Mouse (Mus musculus): ENCODE results near the gene Tpsb2. TPM values are rescaled to one million over a fixed set of nuclear protein-coding genes. Genes with fewer than 3 reads are reported as not detected.

Tpsb2 gene
- polyA plus RNA-seq, 1 experiment from 2014 or later = 3.7 TPM

DNA sequence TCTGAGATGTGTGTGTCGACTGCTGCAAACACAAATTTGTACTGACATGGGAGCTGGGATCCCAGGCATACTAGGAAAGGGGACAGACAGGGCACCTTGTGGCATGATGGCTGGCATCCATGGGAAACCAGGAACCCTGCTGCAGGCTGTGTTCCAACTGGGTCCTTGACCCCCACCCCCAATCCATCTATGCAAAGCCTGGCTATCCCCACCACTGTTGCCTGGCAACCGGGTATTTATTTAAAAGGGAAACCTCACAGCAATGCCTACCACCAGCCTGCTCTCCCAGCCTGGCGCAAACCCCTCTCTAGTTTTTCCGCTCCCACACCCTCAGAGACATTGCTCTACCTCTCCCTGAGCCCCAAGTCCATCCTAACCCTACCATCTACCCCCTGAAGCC is 41.2 kb downstream of the Tpsb2 start:
- Histone ChIP-seq H3K9ac (no peak overlapping the region), H3K27ac (0 out of 2 replicates have a peak overlapping the region, but pooled peaks have one; percentile 29), H3K9me3 (no peaks in the 10 kb centered on the region), H3K27me3 (no peaks in the 10 kb centered on the region), H3K4me2 (no peak overlapping the region), H3K36me3 (0 out of 2 replicates have a peak, but pooled peaks cover 11% of the 10 kb centered on the region), H3K4me3 (no peak overlapping the region), H3K4me1 (peaks cover 75% of the 10 kb centered on the region)
- ATAC-seq (ENCODE audit: insufficient number of reproducible peaks, insufficient read depth, low FRiP score, low TSS enrichment, low read depth) = no peak
- 78% methylated on average over 4 of the region's 4 CpGs for WGBS

DNA sequence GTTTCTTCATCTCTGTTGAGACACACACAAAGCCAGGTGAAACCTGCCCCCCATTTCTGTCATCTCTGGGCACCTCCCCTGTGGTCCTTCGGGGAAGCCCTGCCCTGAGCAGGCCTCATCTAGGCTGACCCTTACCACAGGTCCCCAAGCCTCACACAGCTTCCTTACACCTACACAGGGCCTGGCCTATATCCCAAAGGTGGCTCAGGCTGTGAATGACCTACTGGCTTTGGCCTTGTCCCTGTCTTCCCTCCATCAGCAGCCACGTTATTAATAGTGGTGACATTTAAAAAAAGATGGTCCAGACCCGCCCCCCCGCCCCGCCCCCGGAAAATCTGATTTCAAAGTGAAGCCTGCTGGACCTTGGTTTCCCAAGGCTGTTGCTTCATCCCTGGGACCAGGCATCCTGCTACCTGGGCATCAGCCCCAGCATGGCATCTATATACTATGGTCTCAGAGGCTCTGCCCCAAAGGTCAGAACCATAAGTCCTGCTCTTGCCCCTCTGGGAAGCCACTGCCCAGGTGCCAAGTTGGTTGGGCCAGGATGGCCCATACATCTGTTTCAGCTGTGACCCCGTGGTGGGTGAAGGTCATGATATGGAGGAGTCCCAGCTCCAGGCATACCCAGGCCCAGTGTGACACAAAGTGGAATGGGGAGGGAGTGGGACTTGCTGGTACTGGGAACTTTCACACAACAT is 42.3 kb downstream of the Tpsb2 start:
- Histone ChIP-seq H3K4me1 (peaks cover 75% of the 10 kb centered on the region), H3K4me2 (no peak overlapping the region), H3K9me3 (no peaks in the 10 kb centered on the region), H3K9ac (no peak overlapping the region), H3K4me3 (no peak overlapping the region), H3K27me3 (no peaks in the 10 kb centered on the region), H3K36me3 (0 out of 2 replicates have a peak, but pooled peaks cover 6% of the 10 kb centered on the region), H3K27ac (no peak overlapping the region)
- ATAC-seq (ENCODE audit: insufficient number of reproducible peaks, insufficient read depth, low FRiP score, low TSS enrichment, low read depth) = no peak
- 84% methylated on average over 7 of the region's 7 CpGs for whole genome bisulfite sequencing

GRCm38 (mm10) chr17:25409621-25410020 is 43.5 kb downstream of the Tpsb2 start:
- no peak overlapping the region for H3K9ac ChIP-seq
- 36% methylated on average over 7 of the region's 7 CpGs for WGBS
- H3K36me3 ChIP-seq = no peaks in the 10 kb centered on the region
- ATAC-seq (ENCODE audit: insufficient number of reproducible peaks, insufficient read depth, low FRiP score, low TSS enrichment, low read depth) = no peak
- H3K9me3 ChIP-seq = no peaks in the 10 kb centered on the region
- no peak overlapping the region for H3K4me3 ChIP-seq
- H3K4me1 ChIP-seq = peaks cover 78% of the 10 kb centered on the region
- peak overlapping the region; percentile 77 for H3K27ac ChIP-seq
- H3K27me3 ChIP-seq = no peaks in the 10 kb centered on the region
- H3K4me2 ChIP-seq = no peak overlapping the region

GRCm38 (mm10) chr17:25410180-25410579 is 44.1 kb downstream of the Tpsb2 start:
- Histone ChIP-seq H3K9ac (no peak overlapping the region), H3K4me1 (peaks cover 78% of the 10 kb centered on the region), H3K36me3 (no peaks in the 10 kb centered on the region), H3K27me3 (no peaks in the 10 kb centered on the region), H3K4me3 (no peak overlapping the region), H3K27ac (peak overlapping the region; percentile 77), H3K9me3 (no peaks in the 10 kb centered on the region), H3K4me2 (no peak overlapping the region)
- ATAC-seq (ENCODE audit: insufficient number of reproducible peaks, insufficient read depth, low FRiP score, low TSS enrichment, low read depth) = no peak
- 75% methylated on average over 6 of the region's 6 CpGs for WGBS

DNA sequence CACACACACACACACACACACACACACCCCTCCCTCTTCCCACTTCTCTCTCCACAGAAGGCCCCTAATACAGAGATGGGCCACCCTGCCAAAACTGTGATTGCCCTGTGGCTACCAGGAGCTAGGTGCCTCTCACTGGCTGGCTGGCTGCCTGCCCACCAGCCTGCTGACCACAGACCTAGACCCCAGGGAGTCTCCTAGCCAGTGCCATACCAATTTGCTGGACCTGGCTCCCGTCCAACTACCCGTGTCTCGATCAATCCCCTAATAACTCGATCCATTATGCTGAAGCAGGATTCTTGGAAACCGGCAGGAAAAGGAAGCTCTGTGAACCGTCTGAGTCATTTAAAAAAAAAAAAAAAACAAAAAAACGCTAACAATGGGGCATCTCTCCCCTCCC is 44.7 kb downstream of the Tpsb2 start:
- peak overlapping the region; percentile 55; the same call in 1 of the 2 replicates for H3K27ac ChIP-seq
- H3K9me3 ChIP-seq = no peaks in the 10 kb centered on the region
- peaks cover 78% of the 10 kb centered on the region for H3K4me1 ChIP-seq
- ATAC-seq (ENCODE audit: insufficient number of reproducible peaks, insufficient read depth, low FRiP score, low TSS enrichment, low read depth) = no peak
- H3K36me3 ChIP-seq = no peaks in the 10 kb centered on the region
- 33% methylated on average over 7 of the region's 7 CpGs for WGBS
- no peak overlapping the region for H3K4me2 ChIP-seq
- no peak overlapping the region for H3K9ac ChIP-seq
- no peak overlapping the region for H3K4me3 ChIP-seq
- H3K27me3 ChIP-seq = no peaks in the 10 kb centered on the region

GRCm38 (mm10) chr17:25411251-25411650 is 45.1 kb downstream of the Tpsb2 start:
- Histone ChIP-seq H3K4me2 (no peak overlapping the region), H3K4me1 (peaks cover 78% of the 10 kb centered on the region), H3K4me3 (no peak overlapping the region), H3K9ac (no peak overlapping the region), H3K9me3 (no peaks in the 10 kb centered on the region), H3K27ac (peak overlapping the region; percentile 55), H3K27me3 (no peaks in the 10 kb centered on the region), H3K36me3 (no peaks in the 10 kb centered on the region)
- ATAC-seq (ENCODE audit: insufficient number of reproducible peaks, insufficient read depth, low FRiP score, low TSS enrichment, low read depth) = no peak
- 56% methylated on average over 4 of the region's 4 CpGs for WGBS

DNA sequence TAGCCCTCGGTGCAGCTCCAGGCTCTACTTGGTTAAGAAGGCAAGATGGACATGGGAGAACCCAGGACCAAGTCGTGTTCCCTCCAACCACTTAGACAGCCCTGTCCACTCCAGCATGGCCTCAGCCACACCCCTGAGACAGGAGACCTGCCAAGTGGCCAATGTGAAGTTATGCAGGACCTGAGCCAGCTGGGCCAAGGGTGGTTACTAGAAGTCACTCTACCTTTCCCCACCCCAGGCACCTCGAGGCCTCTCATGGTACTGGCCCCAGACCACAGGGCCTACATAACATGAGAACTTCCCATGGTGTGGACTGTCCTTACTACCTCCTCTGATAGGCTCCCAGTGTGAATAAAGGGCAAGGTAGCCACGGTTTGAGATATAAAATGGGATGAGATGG is 48.1 kb downstream of the Tpsb2 start:
- Histone ChIP-seq H3K4me2 (no peak overlapping the region), H3K27ac (no peak overlapping the region)
- ATAC-seq (ENCODE audit: insufficient number of reproducible peaks, insufficient read depth, low FRiP score, low TSS enrichment, low read depth) = no peak

DNA sequence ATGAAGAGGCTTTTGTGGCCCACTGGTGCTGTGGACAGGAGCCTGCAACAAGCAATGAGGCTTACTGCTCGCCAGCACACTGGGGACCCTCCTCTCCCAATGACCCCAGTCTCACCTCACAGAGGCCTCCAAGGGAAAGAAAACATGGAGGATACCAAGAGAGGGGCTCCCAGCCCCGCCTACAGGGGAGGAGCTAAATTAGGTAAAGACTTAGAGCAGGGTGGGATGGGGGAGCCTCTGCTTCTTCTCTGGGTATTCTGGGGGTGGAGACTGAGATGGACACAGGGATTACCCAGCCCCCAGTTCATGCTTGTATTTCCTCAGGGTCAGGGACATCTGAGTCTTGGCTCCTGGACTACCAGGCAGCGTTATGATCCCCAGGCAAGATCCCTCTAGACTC is 48.8 kb downstream of the Tpsb2 start:
- no peak overlapping the region for H3K9ac ChIP-seq
- 0 out of 2 replicates have a peak overlapping the region, but pooled peaks have one; percentile 36 for H3K4me2 ChIP-seq
- WGBS = 15% methylated on average over 3 of the region's 3 CpGs
- H3K9me3 ChIP-seq = no peaks in the 10 kb centered on the region
- no peak for ATAC-seq (ENCODE audit: insufficient number of reproducible peaks, insufficient read depth, low FRiP score, low TSS enrichment, low read depth)
- no peaks in the 10 kb centered on the region for H3K27me3 ChIP-seq
- peaks cover 74% of the 10 kb centered on the region for H3K4me1 ChIP-seq
- 0 out of 2 replicates have a peak, but pooled peaks cover 5% of the 10 kb centered on the region for H3K36me3 ChIP-seq
- no peak overlapping the region for H3K4me3 ChIP-seq
- peak overlapping the region; percentile 83 for H3K27ac ChIP-seq

More for the DNA sequence above, 48.1 kb downstream of the Tpsb2 start:
- H3K4me3 ChIP-seq = no peak overlapping the region
- no peaks in the 10 kb centered on the region for H3K27me3 ChIP-seq
- H3K9me3 ChIP-seq = no peaks in the 10 kb centered on the region
- 73% methylated on average over 4 of the region's 4 CpGs for WGBS
- 0 out of 2 replicates have a peak, but pooled peaks cover 5% of the 10 kb centered on the region for H3K36me3 ChIP-seq
- H3K4me1 ChIP-seq = peaks cover 74% of the 10 kb centered on the region
- H3K9ac ChIP-seq = no peak overlapping the region

DNA sequence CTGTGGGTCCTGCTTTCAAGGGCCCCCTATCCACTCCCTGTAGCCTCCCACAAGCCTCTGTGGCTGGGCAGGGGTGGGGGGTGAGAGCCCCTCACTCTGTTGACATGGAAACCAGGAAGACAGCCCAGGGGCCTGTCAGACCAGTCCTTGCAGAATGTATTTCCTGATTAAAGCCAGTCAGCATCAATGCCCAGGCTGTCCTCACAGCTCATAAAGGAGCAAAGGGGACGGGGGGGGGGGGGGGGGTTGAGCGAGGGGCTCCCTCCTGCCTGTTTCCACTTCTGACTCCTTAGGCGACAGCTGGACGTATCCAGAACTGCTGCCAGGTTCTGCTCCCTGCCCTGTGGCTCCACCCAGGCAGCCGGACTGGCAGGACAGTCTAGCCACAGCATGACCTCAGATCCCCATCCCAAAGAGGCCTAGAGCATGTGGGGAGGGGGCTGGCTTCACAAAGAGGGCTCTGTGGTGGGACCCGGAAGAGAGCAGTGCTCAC is 49.4 kb downstream of the Tpsb2 start:
- no peak overlapping the region for H3K4me3 ChIP-seq
- H3K36me3 ChIP-seq = 0 out of 2 replicates have a peak, but pooled peaks cover 5% of the 10 kb centered on the region
- no peaks in the 10 kb centered on the region for H3K27me3 ChIP-seq
- no peak; the same call in none of the 2 replicates for ATAC-seq (ENCODE audit: insufficient number of reproducible peaks, insufficient read depth, low FRiP score, low TSS enrichment, low read depth)
- 0 out of 2 replicates have a peak overlapping the region, but pooled peaks have one; percentile 38 for H3K9ac ChIP-seq
- peak overlapping the region; percentile 36 for H3K4me2 ChIP-seq
- no peaks in the 10 kb centered on the region for H3K9me3 ChIP-seq
- H3K4me1 ChIP-seq = peaks cover 74% of the 10 kb centered on the region
- 6% methylated on average over 5 of the region's 6 CpGs for WGBS
- peak overlapping the region; percentile 83 for H3K27ac ChIP-seq

DNA sequence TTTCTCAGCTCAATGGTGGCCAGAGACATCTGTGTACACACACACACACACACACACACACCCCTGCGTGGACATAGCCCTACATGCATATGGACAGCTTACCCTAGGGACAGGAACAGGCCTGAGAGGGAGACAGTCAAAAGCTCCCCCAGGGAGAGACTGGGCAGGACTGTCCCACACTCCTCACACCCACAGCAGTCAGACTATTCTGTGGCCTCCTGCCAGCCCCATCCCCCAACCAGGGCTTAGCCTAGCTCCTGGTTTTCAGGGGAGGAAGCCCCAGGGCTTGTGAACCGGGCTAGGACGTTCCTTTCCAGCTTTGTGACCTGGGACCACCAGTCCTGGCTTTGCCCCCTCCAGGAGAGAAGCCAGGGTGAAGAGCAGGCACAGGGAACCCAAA is 50.1 kb downstream of the Tpsb2 start:
- ATAC-seq (ENCODE audit: insufficient number of reproducible peaks, insufficient read depth, low FRiP score, low TSS enrichment, low read depth) = no peak
- 0 out of 2 replicates have a peak overlapping the region, but pooled peaks have one; percentile 12 for H3K4me3 ChIP-seq
- H3K9ac ChIP-seq = peak overlapping the region; percentile 38; the same call in 1 of the 2 replicates
- H3K27ac ChIP-seq = peak overlapping the region; percentile 83
- WGBS = 6% methylated on average over 3 of the region's 3 CpGs
- peaks cover 74% of the 10 kb centered on the region for H3K4me1 ChIP-seq
- no peaks in the 10 kb centered on the region for H3K27me3 ChIP-seq
- H3K9me3 ChIP-seq = no peaks in the 10 kb centered on the region
- 0 out of 2 replicates have a peak, but pooled peaks cover 10% of the 10 kb centered on the region for H3K36me3 ChIP-seq
- H3K4me2 ChIP-seq = peak overlapping the region; percentile 36

- no peak overlapping the region for H3K4me3 ChIP-seq
- no peaks in the 10 kb centered on the region for H3K27me3 ChIP-seq
- no peak for ATAC-seq (ENCODE audit: insufficient number of reproducible peaks, insufficient read depth, low FRiP score, low TSS enrichment, low read depth)
- no peak overlapping the region for H3K27ac ChIP-seq
- H3K9ac ChIP-seq = no peak overlapping the region
- H3K36me3 ChIP-seq = peaks cover 23% of the 10 kb centered on the region
- WGBS = 84% methylated on average over 6 of the region's 6 CpGs
- no peak overlapping the region for H3K4me2 ChIP-seq
- peaks cover 73% of the 10 kb centered on the region for H3K4me1 ChIP-seq
- H3K9me3 ChIP-seq = no peaks in the 10 kb centered on the region
Observed at GRCm38 (mm10) chr17:25417990-25418389, 51.9 kb downstream of the Tpsb2 start.

Measured in embryonic facial prominence, embryonic 13.5 days (tissue).